Mouse (Mus musculus) hindbrain, embryonic 16.5 days (tissue): ENCODE data around the gene Ndufa13. TPM values are rescaled to one million over a fixed set of nuclear protein-coding genes. Genes with fewer than 3 reads are reported as not detected.
A peak's percentile ranks its signal among the peaks of the same experiment; 100 is the strongest.
"Not testable (repeated sequence)": the region's sequence is repeated elsewhere in the genome, so short reads cannot be mapped to it uniquely, and the experiment has no call there.

Experiments
- ATAC-seq: fragments of 200-750 bp; cut with Nextera tagmentation; 2 replicates; pipeline ENCODE4 v1.8.0; 2017; ENCODE audit warnings: moderate TSS enrichment, moderate library complexity
- H3K27ac ChIP-seq: fragments of 300-500 bp; sonication (generic); 2 replicates; pipeline ENCODE4 v1.5.1; 2014; ENCODE audit warnings: low read depth, mild to moderate bottlenecking, control low read depth, low read length, moderate library complexity
- H3K27me3 ChIP-seq: fragments of 300-500 bp; sonication (generic); replicated peaks from 2 replicates; pipeline ENCODE4 v1.6.1; 2014; ENCODE audit warnings: low read length; ENCODE audit not compliant: control insufficient read depth, insufficient read depth
- H3K36me3 ChIP-seq: fragments of 300-500 bp; sonication (generic); 2 replicates; pipeline ENCODE4 v1.6.1; 2014; ENCODE audit warnings: mild to moderate bottlenecking, low read length, moderate library complexity, mixed read lengths; ENCODE audit not compliant: control insufficient read depth, insufficient read depth
- H3K4me1 ChIP-seq: fragments of 300-500 bp; sonication (generic); 2 replicates; pipeline ENCODE4 v1.6.1; 2014; ENCODE audit warnings: low read depth, low read length; ENCODE audit not compliant: control insufficient read depth, insufficient read depth
- H3K4me2 ChIP-seq: fragments of 300-500 bp; sonication (generic); 2 replicates; pipeline ENCODE4 v1.6.1; 2014; ENCODE audit warnings: mild to moderate bottlenecking, low read length, control low read depth, moderate library complexity
- H3K4me3 ChIP-seq: fragments of 300-500 bp; sonication (generic); 2 replicates; pipeline ENCODE4 v1.5.1; 2014; ENCODE audit warnings: mild to moderate bottlenecking, low read length, control low read depth, moderate library complexity
- H3K9ac ChIP-seq: fragments of 300-500 bp; sonication (generic); 2 replicates; pipeline ENCODE4 v1.6.1; 2014; ENCODE audit warnings: low read depth, mild to moderate bottlenecking, control low read depth, low read length, moderate library complexity
- H3K9me3 ChIP-seq: fragments of 300-500 bp; sonication (generic); 2 replicates; pipeline ENCODE4 v1.6.1; 2014; ENCODE audit warnings: mild to moderate bottlenecking, low read length, moderate library complexity; ENCODE audit not compliant: control insufficient read depth
- WGBS: fragments of 180-500 bp; shearing (Covaris S2); extraction: QIAGEN DNeasy Blood & Tissue Kit; methylation state at CpG from one replicate; pipeline ENCODE4 v1.1.7; 2014; 5-methylcytosine and 5-hydroxymethylcytosine counted together
- polyA plus RNA-seq: library from polyadenylated mRNA; unstranded; fragments of >200 nt; fragmentation: Nextera tagmentation; extraction: Ambion mirVana; gene quantifications from 2 replicates; pipeline ENCODE4 v1.2.1, GENCODE M21; 2015

The Ndufa13 gene
- 191 and 216 TPM in 2 replicates for polyA plus RNA-seq

- no peaks in the 10 kb centered on the region for H3K27me3 ChIP-seq
- H3K4me3 ChIP-seq = peak within 1 kb of the TSS; percentile 62
- 4% methylated on average over 84 of the region's 89 CpGs for WGBS
- H3K27ac ChIP-seq = peak within 1 kb of the TSS; percentile 89
- H3K4me1 ChIP-seq = peaks cover 43% of the 10 kb centered on the region
- H3K36me3 ChIP-seq = no peaks in the 10 kb centered on the region
- peak; percentile 3 for ATAC-seq
- H3K9me3 ChIP-seq = no peaks in the 10 kb centered on the region
- peak within 1 kb of the TSS; percentile 96 for H3K4me2 ChIP-seq
- H3K9ac ChIP-seq = peak within 1 kb of the TSS; percentile 84
These were observed at the start of gene Ndufa13, which contains the start of the genes Tssk6 and Yjefn3 for GRCm38 (mm10) chr8:69902163-69903062. Gene Ndufa13, minus strand, starts transcription at chr8:69902558. Gene Tssk6, plus strand, starts transcription at chr8:69902184. Gene Yjefn3, minus strand, starts transcription at chr8:69902712.

DNA sequence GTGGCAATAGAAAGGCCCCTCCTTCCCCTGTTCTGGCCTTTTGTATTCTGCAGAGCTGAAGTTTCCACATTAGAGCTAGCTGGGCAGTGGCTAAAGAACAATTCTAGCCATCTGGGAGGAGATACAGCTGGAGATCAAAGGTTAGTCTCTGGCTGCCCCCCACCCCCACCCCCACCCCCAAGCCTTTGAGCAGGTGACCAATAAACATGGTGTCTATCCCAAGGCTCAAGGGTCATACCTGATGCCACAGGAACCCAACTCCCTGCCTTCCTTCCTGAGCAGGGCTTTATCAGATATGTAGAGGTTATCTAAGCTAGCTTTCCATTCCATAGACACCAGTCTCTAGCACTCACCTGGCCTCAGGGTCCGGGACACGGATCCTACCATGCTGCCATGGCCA lies 47.9 kb upstream of the Ndufa13 start:
- no peak overlapping the region for H3K4me2 ChIP-seq
- H3K27me3 ChIP-seq = no peaks in the 10 kb centered on the region
- ATAC-seq = no peak
- no peaks in the 10 kb centered on the region for H3K9me3 ChIP-seq
- 98% methylated on average over 2 of the region's 2 CpGs for WGBS
- H3K4me1 ChIP-seq = no peaks in the 10 kb centered on the region
- no peak overlapping the region for H3K9ac ChIP-seq
- H3K4me3 ChIP-seq = no peak overlapping the region
- no peak overlapping the region for H3K27ac ChIP-seq
- H3K36me3 ChIP-seq = no peaks in the 10 kb centered on the region

DNA sequence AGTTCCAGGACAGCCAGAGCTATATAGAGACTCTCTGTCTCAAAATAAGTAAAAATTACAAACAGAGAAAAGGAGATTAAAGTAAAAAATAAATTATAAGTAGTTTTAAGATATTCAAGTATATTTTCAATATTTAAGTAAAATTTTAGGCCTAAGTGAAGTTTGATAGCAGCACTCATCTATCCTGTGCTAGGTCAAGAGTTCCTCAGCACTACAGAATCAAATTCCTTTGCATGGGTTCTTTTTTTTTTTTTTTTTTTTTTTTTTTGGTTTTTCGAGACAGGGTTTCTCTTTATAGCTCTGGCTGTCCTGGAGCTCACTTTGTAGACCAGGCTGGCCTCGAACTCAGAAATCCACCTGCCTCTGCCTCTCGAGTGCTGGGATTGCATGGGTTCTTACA lies 40.1 kb upstream of the Ndufa13 start:
- not testable (repeated sequence) for H3K27me3 ChIP-seq, H3K4me1 ChIP-seq, H3K36me3 ChIP-seq, H3K4me3 ChIP-seq, H3K9ac ChIP-seq, H3K27ac ChIP-seq, H3K4me2 ChIP-seq, ATAC-seq, H3K9me3 ChIP-seq
- 91% methylated on average over 2 of the region's 3 CpGs for WGBS

- no peak overlapping the region for H3K4me3 ChIP-seq
- no peaks in the 10 kb centered on the region for H3K27me3 ChIP-seq
- H3K36me3 ChIP-seq = 0 out of 2 replicates have a peak, but pooled peaks cover 2% of the 10 kb centered on the region
- no peak overlapping the region for H3K4me2 ChIP-seq
- ATAC-seq = no peak
- no peaks in the 10 kb centered on the region for H3K4me1 ChIP-seq
- no peak overlapping the region for H3K27ac ChIP-seq
- WGBS = 93% methylated on average over 2 of the region's 2 CpGs
- H3K9ac ChIP-seq = no peak overlapping the region
- H3K9me3 ChIP-seq = no peaks in the 10 kb centered on the region
These were observed 38.0 kb upstream of the Ndufa13 start for GRCm38 (mm10) chr8:69940386-69940785.

DNA sequence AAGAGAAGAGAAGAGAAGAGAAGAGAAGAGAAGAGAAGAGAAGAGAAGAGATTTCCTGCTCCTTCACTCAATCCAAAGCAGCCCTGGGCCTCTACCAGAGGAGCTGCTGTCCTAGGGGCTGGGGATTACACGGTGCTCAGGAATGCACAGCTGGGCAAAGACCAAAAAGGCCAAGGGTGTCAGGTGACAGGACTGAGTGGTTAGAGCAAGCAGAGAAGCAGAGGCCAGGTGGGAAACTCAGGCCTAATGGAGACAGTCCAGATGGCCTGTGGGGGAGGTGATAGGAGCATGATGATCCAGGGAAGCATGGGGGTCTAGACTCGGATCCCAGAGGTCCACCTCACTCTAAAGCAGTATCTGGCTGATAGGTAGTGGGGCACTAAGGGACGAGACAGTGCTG lies 37.3 kb upstream of the Ndufa13 start:
- Histone ChIP-seq H3K9me3 (no peaks in the 10 kb centered on the region), H3K4me1 (no peaks in the 10 kb centered on the region), H3K27me3 (no peaks in the 10 kb centered on the region), H3K4me3 (no peak overlapping the region), H3K9ac (no peak overlapping the region), H3K36me3 (peaks cover 5% of the 10 kb centered on the region; the same call in 1 of the 2 replicates), H3K4me2 (no peak overlapping the region), H3K27ac (no peak overlapping the region)
- no peak for ATAC-seq
- 61% methylated on average over 3 of the region's 3 CpGs for WGBS

DNA sequence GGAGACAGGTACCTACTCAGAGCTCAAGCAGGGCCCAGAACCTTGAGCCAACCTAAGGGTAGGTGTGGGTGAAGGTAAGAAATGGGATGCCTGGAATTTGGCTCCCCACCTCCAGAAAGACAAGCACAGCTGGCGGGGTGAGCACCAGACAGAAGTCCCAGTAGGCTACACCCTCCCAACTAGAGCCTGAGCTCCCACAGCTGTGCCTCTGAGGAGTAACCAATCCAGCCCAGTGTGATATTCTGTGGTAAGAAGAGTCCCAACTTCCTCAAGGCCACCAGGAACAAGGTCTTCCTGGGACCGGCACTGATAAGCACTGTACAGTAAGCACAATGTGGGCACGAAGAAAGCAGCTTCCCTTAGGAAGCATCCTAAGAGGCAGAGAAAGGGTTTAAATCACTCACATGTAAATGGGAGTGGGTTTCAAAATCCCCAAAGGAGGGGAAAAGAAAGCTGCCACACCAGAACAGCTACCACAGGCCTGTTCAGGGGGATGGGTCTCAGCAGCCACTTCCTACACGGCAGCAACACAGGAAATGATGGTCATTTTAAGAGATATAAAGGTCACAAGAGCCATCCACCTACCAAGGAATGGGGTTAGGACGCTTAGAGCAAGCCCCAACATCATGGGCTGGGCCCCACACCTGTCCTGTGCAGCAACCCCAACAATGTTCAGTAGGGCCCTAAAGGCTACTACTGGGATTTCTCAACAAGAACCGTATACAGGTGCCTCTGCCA lies 36.1 kb upstream of the Ndufa13 start:
- no peaks in the 10 kb centered on the region for H3K9me3 ChIP-seq
- WGBS = 88% methylated on average over 6 of the region's 6 CpGs
- H3K9ac ChIP-seq = no peak overlapping the region
- H3K4me2 ChIP-seq = no peak overlapping the region
- H3K4me1 ChIP-seq = no peaks in the 10 kb centered on the region
- ATAC-seq = no peak
- H3K4me3 ChIP-seq = no peak overlapping the region
- H3K36me3 ChIP-seq = peaks cover 5% of the 10 kb centered on the region; the same call in 1 of the 2 replicates
- no peaks in the 10 kb centered on the region for H3K27me3 ChIP-seq
- no peak overlapping the region for H3K27ac ChIP-seq

GRCm38 (mm10) chr8:69937466-69937865 lies 35.1 kb upstream of the Ndufa13 start:
- H3K36me3 ChIP-seq = peaks cover 5% of the 10 kb centered on the region; the same call in 1 of the 2 replicates
- H3K4me3 ChIP-seq = no peak overlapping the region
- WGBS = 81% methylated on average over 3 of the region's 3 CpGs
- no peaks in the 10 kb centered on the region for H3K4me1 ChIP-seq
- no peak for ATAC-seq
- no peaks in the 10 kb centered on the region for H3K9me3 ChIP-seq
- H3K4me2 ChIP-seq = no peak overlapping the region
- no peak overlapping the region for H3K27ac ChIP-seq
- H3K9ac ChIP-seq = no peak overlapping the region
- no peaks in the 10 kb centered on the region for H3K27me3 ChIP-seq

DNA sequence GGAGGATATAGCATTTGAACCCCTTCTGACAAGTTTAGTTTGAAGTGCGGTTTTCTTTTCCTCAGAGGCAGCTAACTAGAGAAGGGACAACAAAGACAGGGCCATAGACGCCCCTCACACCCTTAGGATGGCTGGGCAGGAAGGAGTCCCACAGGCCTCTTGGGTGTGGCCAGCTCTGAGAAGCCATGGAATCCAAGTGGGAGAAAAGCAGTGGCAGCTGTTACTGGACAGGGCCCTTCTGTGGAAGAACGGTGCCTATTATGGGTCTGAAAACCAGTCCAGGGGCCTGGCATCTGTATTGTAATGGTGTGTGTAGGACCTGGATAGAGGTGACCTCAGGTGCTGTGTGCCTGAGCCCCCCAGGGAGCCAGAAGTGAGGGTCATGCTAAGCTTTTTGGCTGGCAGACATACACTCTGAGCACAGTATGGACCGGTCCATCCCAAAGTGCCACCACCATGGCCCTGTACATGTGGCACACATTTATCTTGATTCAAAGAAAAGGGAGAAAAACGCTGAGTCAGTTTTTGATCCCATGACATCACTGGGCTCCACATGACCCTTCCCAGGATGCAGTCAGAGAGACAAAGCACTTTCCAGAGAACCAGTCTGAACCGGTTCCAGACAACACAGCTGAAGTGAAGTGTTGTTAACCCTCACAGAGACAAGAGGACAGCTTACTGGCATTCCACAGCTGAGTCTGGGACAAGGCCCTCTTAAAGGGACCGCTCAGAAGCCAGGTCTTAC lies 33.9 kb upstream of the Ndufa13 start:
- no peak overlapping the region for H3K4me3 ChIP-seq
- no peaks in the 10 kb centered on the region for H3K9me3 ChIP-seq
- no peaks in the 10 kb centered on the region for H3K27me3 ChIP-seq
- no peak overlapping the region for H3K4me2 ChIP-seq
- H3K36me3 ChIP-seq = peaks cover 5% of the 10 kb centered on the region; the same call in 1 of the 2 replicates
- ATAC-seq = peak; percentile 81
- WGBS = 65% methylated on average over 7 of the region's 7 CpGs
- H3K4me1 ChIP-seq = no peaks in the 10 kb centered on the region
- H3K27ac ChIP-seq = peak overlapping the region; percentile 35; the same call in 1 of the 2 replicates
- no peak overlapping the region for H3K9ac ChIP-seq
